Mouse (Mus musculus): ENCODE measurements around the gene Trak1.

GRCm38 (mm10) chr9:121429592-121429991 lies 132.3 kb downstream of the Trak1 start:
- TF ChIP-seq CTCF (IDR thresholded peaks at IDR 0.05; ENCODE audit: low read depth, low read length) (no peak), POLR2A (IDR thresholded peaks at IDR 0.05; ENCODE audit: insufficient read depth, low read length) (no peak), EP300 (IDR thresholded peaks at IDR 0.05; ENCODE audit: insufficient read depth, low read depth, low read length) (no peak)

Data from ES-Bruce4 (cell line).